Mouse (Mus musculus) erythroid progenitor cell, adult 5-6 weeks (primary cell): ENCODE results near the gene Ankfy1. TPM values are rescaled to one million over a fixed set of nuclear protein-coding genes. Genes with fewer than 3 reads are reported as not detected.
"Not testable (repeated sequence)": the region's sequence is repeated elsewhere in the genome, so short reads cannot be mapped to it uniquely, and the experiment has no call there.

Source experiments
- ATAC-seq: replicated peaks from 2 replicates; pipeline ENCODE4 v1.8.0; 2016; ENCODE audit warnings: moderate number of reproducible peaks, mild to moderate bottlenecking, moderate TSS enrichment, inconsistent platforms; ENCODE audit not compliant: poor library complexity, low FRiP score, severe bottlenecking
- total RNA-seq, 2 experiments: library from RNA; stranded (forward) in 1 of 2; stranded (reverse) in 1 of 2; fragments of 150-400 nt in 1 of 2; fragments of 186-747, 209-891 nt in 1 of 2; gene quantifications; 2 replicates each; pipeline versions ENCODE4 v1.2.3 to v1.2.4; 2015 to 2017; ENCODE audit warnings: low replicate concordance in 2 of 2

Ankfy1 gene
- total RNA-seq, 2 experiments from 2014 or later = 56.1 to 56.2 TPM

- ATAC-seq = not testable (repeated sequence)
These were observed 15.3 kb downstream of the Ankfy1 start for GRCm38 (mm10) chr11:72705111-72705510.

- ATAC-seq = no peak
These were observed 22.9 kb downstream of the Ankfy1 start for GRCm38 (mm10) chr11:72712721-72713120.

GRCm38 (mm10) chr11:72718161-72718560 is 28.4 kb downstream of the Ankfy1 start:
- no peak for ATAC-seq

- no peak for ATAC-seq
These were observed 33.4 kb downstream of the Ankfy1 start for GRCm38 (mm10) chr11:72723165-72723564.

GRCm38 (mm10) chr11:72723871-72724270 is 34.1 kb downstream of the Ankfy1 start:
- ATAC-seq = no peak

GRCm38 (mm10) chr11:72726023-72726422 is 36.2 kb downstream of the Ankfy1 start:
- no peak for ATAC-seq

- no peak for ATAC-seq
These were observed 43.9 kb downstream of the Ankfy1 start for GRCm38 (mm10) chr11:72733736-72734135.

GRCm38 (mm10) chr11:72734840-72735518 is 45.2 kb downstream of the Ankfy1 start:
- no peak for ATAC-seq

- ATAC-seq = no peak
These were observed 45.7 kb downstream of the Ankfy1 start for GRCm38 (mm10) chr11:72735519-72735860.

- no peak for ATAC-seq
These were observed 46.5 kb downstream of the Ankfy1 start for GRCm38 (mm10) chr11:72736320-72736719.

GRCm38 (mm10) chr11:72737517-72737916 is 47.7 kb downstream of the Ankfy1 start:
- ATAC-seq = not testable (repeated sequence)

GRCm38 (mm10) chr11:72739048-72739447 is 49.2 kb downstream of the Ankfy1 start:
- ATAC-seq = no peak

GRCm38 (mm10) chr11:72751956-72752355 is 62.1 kb downstream of the Ankfy1 start:
- ATAC-seq = no peak

- ATAC-seq = no peak
These were observed 68.5 kb downstream of the Ankfy1 start for GRCm38 (mm10) chr11:72758316-72758715.

GRCm38 (mm10) chr11:72759581-72759980 is 69.8 kb downstream of the Ankfy1 start:
- no peak for ATAC-seq

- ATAC-seq = no peak
These were observed 71.0 kb downstream of the Ankfy1 start for GRCm38 (mm10) chr11:72760781-72761180.

- ATAC-seq = no peak
These were observed 74.5 kb downstream of the Ankfy1 start for GRCm38 (mm10) chr11:72764270-72764669.

- ATAC-seq = no peak
These were observed 77.9 kb downstream of the Ankfy1 start for GRCm38 (mm10) chr11:72767716-72768115.

GRCm38 (mm10) chr11:72769061-72769460 is 79.3 kb downstream of the Ankfy1 start:
- ATAC-seq = no peak

GRCm38 (mm10) chr11:72770324-72770723 is 80.5 kb downstream of the Ankfy1 start:
- no peak for ATAC-seq

- no peak for ATAC-seq
These were observed 81.0 kb downstream of the Ankfy1 start for GRCm38 (mm10) chr11:72770816-72771215.

GRCm38 (mm10) chr11:72771461-72771860 is 81.7 kb downstream of the Ankfy1 start:
- ATAC-seq = no peak
